Mouse (Mus musculus) right cerebral cortex, postnatal 14 days (tissue): ENCODE measurements around the gene Anp32b.

ENCODE experiments used
- DNase-seq: peaks from one replicate; pipeline ENCODE4 v3.0.0; 2022

Anp32b gene

DNA sequence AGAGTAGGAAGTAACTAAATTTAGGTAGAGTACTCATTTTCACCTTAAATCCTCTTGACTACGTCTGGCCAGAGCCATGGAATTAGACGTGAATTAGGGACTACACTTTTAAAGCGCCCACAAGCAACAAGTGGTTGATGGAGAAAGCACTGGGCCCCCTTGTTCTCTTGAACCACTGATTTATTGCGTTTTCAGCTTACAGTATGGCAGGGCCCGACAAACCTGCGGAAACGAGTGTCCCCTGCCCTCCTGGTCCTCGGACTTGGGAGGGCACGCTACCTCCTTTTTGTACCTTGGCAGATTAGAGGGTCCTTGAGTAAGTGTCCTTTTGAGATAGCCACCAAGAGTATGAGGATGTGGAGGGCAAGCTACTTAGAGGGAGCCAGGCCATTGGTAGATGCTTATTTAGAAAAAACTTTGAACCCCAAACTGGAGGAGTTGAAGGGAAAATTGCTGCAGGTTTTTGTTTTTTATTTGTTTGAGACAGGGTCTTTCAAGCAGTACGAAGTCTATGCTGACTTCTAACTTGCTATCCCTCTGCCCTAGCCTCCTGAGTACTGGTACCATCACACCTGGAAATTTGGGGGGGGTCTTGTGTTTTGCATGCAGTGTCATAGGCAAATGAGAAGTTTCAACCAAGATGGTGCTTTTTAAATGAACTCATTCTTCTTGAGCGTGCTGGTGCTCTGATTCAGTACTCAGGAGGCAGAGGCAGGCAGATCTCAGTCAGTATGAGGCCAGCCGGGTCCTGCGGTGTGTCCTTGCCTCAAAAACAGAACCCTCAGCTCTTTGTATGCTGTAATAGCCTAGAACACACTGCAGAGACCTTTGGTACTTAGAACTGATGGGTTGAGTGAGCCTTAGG is 2.4 kb downstream of the Anp32b start:
- DNase-seq: no peak

DNA sequence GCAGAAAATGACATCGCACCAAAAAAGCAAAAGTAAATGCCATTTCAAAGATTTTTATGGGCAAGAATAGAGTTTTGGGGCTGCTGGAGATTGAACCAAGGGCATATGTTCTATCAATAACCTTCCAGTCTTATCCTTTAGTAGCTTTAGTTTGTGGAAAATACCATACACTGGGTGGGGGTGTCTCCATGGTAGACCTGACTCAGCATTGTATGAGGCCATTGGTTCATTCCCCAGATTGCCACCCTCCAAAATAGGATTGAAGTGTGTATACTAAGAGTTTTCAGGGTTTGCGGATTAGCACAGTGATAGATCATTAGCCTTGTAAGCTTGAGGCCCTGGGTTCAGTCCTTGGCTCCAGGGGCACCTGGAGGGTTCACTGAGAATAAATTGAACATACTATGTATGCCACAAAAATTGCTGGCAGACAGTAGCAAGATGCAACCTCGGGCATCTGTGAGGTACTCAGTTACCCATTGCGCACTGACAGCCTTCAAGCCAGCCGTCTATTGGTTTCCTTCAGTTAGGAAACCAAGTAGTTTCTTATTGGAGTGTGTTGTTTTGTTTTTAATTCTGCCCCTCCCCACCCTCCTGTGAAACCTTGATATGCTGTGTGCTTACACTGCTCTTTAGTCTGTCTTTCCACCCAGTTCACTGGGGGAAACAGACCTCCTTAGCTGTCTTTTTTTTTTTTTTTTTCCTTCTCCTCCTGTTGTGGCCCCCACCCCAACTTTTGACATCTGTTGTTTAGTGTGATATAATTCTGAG is 3.6 kb downstream of the Anp32b start:
- no peak for DNase-seq

DNA sequence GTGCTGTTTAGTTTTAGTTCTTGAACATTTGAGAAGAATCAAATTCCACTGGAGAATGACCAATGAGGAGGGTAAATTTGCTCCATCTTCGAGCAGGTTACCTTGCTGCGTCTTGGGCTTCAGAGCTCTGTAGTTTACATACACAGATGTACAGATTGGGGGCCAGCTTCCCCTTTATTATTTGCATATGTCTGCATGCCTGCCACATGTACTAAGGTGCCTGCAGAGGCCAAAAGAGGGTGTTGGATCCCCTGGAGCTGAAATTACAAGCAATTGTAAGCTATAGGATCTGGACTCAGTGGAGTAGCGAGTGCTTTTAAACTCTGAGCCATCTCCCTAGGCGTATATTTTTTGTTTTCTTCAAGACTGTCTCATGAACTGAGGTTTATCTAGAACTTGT is 6.1 kb downstream of the Anp32b start:
- DNase-seq: no peak

DNA sequence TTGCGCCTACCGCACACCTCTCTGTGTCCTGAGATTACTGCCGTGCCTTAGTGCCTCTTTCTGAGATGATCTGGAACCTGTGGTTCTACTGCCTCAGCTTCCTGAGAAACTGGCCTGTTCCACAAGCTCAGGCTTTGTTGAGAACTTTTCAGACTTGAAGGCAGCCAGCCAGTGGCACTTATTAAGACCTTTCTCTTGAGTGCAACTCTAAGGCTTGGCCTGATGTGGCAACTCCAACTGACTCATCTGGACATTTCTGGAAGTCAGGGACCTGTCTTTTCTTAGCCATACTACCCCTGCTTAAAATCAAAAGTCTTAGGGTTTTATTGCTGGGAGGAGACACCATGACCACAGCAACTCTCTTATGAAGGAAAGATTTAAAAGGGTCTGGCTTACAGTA is 6.5 kb downstream of the Anp32b start:
- DNase-seq: no peak

DNA sequence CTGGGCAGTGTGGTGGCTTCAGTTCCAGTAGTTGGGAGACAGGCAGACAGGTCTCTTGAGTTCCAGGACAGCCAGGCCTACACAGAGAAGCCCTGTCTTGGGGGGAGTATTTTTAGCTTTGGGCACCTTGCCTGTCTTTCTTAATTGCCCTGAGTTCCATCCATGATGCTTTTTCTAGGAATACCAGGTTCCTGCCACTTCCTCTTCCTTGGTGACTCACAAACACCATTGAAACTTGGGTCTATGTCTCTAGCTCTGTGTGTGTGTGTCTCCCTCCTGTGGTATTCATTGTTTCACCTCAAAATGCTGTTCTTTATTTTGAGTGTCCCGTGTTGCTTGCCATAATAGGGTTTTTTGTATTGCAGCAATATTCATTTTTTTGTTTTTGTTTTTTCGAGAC is 7.7 kb downstream of the Anp32b start:
- DNase-seq: no peak

DNA sequence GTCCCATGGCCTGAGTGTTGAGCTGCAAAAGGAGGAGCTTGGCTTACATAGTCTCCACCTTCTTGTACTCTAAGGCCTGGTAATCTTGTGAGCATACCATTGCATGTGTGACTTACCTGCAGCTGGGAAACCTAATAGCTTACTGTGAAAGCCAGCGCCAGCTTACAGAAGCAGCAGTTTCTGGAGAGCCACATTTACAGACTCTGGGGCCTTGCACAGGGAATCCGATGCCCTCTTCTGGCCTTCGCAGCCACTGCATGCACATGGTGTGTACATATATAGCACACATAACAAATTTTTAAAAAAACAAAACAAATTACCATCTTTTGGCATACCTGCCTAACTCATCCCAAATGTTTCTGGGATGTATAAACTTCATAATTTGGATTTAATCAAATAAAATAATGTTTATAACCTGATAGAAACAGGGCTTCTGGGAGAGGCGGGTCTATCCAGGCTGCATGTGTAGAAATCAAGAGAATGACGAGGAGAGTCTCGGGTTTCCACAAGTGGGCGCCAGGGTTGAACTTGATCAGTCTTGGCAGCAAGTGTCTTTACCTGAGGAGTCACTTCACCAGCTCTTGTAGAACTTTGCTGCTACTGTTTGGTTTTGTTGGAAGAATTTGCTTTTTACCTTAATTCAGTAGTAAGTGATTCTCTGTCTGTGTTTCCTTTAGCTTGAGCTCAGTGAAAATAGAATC is 12.6 kb downstream of the Anp32b start:
- DNase-seq: peak; percentile 55

DNA sequence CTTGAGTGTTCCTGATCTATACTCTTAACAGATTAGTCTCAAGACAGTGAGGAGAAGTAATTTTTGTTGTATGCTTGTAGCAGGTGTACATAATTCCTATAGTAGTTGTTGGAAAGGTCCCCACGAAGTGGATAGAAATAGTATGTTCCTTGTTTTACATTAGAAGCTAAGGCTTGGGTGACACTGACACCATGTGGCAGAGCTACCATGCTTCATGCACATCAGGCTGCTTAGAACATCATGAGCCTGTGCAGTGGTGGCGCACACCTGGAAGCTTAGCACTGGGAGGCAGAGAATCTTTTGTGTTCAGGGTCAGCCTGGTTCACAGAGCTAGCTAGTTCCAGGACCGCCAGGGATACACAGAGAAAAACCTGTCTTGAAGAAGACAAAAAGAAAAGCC is 15.0 kb downstream of the Anp32b start:
- no peak for DNase-seq

DNA sequence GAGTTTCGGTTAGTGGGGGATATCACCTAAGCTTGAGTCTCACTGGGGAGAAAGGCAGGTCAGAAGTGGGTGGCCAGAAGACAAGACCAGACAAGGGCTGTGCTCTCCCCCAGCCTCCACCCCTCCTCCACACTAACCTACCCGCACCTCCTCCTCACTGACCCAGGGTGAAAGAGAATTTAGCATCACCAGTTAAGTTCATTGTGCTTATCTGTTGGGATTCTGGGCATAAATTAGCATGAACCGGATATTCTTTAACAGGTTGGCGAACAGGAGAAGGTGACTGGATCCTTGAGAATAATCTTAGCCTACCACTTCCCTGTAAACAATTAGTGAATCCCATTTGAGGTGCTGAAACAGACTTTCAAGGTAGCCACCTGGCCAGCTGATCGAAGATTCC is 24.4 kb downstream of the Anp32b start:
- no peak for DNase-seq

DNA sequence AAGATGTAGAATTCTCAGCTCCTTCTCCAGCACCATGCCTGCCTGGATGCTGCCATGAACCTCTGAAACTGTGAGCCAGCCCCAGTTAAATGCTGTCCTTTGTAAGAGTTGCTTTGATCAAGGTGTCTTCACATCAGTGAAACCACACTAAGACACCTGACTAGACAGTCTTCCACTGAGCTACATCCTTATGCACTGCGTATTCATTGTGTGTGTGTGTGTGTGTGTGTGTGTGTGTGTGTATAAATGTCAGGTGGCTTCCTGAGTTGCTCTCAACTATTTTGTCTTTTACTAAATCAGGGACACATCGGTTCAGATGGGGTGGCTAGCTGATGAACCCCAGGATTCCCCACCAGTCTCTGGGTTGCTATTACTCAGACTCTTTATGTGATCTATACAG is 28.4 kb downstream of the Anp32b start:
- no peak for DNase-seq

DNA sequence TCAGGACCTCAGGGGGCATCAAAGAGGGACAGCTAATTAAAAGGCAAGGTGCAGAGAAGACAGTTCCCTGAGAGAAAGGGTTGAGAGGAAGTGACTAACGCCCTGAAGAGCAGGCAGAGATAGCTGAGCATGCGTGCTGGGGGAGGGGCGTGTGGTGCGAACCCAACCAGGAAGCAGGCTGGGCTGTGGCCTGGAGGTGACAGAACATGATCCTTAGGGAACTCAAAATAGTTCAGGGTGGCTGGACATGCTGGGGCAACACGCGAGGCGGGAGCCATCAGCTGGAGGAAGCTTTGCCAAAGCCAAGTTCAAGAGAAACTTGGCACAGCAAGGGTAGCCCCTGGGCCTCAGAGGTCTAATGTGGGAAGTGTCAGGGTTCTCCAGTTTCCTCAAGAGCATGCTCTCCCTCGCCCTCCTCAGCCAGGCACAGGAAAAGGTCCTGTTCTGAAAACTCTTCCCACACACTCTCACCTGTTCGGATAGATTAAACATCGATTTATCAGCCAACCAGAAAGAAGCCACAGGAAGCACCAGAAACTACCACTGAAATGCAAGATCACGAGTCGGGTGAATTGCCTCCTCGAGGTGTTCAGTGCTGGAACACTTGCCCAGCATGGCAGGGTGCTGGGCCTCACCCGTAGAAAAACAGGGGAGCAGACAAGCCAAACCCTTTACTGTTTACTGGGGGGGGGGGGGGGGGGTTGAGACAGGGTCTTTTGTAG is 35.2 kb downstream of the Anp32b start:
- DNase-seq: peak; percentile 57

DNA sequence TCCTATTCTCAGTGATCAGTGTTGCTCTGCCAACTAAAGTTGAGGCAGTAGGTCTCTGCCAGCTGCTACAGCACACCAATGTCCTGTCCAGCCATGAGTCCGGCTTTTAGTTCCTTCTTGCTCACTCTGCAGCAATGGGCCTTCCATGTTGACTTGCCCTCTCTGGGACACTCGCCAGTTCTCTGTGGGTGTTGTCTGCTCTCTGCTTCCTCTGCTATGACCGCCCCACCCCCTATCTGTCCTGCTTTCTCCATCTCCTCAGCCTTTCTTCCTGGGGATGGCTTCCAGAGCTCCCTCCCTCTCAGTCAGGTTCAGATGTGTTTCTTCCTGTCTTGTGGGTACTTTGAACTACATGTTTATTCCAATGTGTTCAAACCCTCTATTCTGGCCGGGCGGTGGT is 36.6 kb downstream of the Anp32b start:
- peak; percentile 43 for DNase-seq

DNA sequence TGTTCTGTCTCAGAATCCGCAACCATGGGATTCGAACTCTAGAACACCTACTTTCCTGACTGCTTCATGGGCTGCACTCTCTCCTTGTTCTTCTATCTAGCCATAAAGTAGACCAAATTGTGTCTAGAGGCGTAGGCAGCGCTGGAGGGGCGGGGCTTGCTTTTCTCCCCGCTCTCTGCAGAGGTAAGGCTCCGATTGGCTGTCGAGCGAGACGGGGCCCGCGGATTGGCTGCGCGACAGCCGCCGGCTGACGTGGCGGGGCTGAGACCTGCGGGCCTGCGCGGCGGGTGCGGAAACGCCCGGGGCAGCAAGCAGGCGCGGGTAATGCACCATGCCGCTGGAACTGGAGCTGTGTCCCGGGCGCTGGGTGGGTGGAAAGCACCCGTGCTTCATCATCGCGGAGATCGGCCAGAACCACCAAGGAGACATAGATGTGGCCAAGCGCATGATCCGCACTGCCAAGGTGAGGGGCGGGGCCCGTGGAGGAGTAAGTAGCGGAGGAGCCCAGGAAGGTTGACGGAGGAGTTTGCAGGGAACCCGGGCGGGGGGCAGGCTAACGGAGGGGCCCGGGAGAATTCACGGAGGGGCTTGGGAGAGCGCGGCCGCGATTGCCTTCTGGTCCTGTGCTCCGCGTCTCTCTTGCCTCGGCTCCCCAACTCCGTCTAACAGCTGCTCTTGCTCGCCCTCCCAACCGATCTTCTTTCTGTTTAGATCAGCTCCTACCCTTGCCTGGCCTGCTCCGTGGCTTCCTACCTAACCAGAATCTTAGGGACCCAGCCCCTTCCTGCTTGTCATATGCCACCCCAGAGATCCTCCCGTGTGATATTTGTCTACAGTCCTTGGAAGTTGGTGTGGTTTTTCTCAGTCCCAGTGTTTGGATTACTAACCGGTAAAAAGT is 38.6 kb downstream of the Anp32b start, which contains the start of gene Nans:
TSS of gene Nans (plus strand) at position 221 of the 898 bp plus-strand sequence.
- peak; percentile 93 for DNase-seq

DNA sequence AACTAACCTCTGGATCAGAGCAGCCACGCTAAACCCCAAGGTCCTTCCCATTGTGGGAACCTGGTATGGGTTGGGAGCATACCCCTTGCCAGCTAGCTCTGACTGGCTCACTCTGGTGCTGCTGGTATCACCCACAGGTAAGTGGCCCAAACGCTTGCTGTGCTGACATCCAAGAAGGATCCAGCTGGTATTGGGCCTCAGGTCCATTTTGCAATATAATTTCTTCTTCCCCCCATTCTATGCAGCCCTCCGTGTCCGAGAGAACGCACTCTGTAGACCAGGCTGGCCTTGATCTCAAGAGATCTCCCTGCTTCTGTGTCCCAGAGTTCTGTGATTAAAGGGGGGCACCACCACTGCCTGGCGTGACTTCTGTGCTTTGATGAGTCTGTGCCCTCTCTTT is 42.4 kb downstream of the Anp32b start:
- no peak for DNase-seq

DNA sequence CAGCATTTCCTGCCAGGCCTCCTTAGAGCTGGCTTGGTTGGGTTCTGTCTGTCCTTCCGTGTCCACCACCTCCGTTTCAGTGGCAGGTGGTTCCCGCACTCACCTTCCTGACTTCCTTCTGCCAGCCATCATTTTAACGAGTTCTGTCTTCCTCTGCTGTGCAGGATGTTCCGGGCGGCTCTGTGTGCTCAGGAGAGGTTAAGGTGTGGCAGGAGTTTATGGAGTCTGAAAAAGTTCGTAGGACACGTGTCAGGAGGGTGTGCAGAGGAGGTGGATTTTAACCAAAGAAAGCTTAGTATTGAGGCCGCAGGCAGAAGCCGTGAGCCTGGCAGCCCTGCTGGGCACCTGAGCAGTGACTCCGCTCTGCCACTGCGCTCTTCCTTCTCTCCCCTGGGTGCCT is 44.8 kb downstream of the Anp32b start:
- no peak for DNase-seq

DNA sequence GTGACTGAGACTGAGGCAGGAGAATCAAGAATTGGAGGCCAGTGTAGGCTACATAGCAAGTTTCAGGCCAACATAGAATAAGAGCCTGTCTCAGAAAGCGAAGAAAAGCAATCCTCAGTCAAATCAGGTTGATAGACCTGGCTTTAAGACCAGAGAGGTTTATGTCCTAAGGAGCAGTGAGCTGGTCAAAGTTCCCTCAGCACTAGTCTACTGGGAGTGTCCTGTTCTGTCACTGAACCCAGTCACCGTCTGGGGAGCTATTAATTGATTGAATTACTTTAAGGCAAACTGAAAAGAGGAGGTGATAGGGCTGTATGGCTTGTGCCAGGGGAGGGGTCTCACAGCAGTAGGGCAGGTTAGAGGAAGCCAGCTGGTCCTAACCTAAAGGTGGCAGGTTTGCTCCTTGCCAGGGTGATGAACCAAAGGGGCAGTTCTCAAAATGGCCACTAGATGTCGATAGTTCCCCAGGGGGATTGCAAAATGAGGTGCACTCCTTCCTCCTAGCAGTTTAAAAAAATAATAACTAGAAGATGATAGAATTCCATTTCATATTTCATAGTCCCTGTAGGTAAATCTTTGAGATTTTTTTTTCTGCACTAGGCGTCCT is 46.7 kb downstream of the Anp32b start:
- peak; percentile 65 for DNase-seq

DNA sequence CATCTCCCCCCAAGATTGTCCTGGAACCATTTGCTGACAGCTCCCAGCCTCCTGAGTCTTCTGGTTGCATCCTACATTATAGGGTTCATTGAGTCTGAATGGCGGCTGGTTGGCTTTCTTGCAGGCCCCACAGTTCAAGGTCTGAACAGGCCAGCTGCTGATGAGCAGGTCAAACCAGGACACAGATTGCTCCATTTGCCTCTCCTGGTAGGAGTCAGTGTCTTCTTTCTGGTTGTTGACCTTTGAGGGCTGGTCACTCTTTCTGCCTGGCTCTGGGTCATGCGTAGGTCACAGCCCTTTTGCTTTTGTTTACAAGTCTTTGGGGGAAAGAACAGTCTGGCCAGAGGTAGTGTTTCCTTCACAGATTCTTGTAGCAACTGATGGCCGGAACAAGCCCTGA is 47.8 kb downstream of the Anp32b start:
- no peak for DNase-seq

DNA sequence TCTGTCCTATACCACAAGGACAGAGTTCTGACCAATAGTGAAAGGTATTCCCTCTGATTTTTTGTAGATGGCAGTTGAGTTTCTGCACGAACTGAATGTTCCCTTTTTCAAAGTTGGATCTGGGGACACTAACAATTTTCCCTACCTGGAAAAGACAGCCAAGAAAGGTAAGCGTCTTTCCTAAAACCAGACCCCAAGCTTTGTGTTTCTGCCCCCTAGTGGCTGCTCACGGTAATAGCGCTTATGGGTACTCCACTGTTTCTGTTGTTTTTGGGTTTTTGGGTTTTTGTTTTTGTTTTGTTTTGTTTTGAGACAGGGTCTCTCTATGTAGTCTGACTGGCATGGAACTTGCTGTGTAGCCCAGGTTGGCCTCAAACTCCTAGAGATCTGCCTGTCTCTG is 48.3 kb downstream of the Anp32b start:
- DNase-seq: peak; percentile 49

DNA sequence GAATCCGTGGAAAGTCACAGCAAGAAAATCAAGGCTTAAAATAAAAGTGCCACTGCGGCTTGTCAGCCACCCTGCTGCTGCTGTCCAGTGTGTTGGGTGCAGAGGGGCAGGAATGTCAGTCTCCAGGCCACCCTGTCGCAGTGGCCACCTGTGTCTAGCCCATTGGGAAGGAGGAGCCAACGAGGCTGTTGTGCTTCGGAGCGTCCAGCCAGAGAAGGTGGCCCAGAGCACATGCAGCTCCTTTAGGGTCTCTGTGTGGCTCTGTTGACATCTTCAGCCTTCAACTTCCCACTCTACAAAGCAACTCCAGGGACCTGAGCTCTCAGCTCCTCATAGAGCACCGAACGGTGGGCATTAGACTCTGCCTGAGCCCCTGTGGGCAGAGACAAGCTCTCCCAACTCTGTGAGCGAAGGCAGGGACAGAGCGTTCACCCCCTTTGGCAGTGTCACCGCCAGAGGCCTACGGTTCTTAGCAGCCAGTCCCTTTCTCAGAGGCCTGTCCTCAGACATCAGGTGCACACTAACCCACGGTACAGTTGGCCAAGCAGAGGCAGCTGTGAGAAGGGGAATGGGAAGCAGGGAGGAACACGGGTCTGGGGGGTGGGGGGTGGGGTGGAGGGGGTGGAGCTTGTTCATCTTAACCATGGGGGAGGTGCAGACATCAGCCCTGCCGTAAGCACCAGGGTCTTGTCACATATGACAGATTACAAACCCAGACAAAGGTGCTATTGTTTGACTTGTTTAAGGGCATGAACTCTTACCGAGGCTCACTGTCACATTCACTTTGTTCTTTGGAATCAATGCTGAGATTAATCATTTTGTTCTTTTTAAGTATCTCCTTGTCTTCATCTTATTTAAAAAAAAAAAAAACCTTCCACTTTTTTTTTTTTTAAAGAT is 52.2 kb downstream of the Anp32b start:
- DNase-seq: no peak

DNA sequence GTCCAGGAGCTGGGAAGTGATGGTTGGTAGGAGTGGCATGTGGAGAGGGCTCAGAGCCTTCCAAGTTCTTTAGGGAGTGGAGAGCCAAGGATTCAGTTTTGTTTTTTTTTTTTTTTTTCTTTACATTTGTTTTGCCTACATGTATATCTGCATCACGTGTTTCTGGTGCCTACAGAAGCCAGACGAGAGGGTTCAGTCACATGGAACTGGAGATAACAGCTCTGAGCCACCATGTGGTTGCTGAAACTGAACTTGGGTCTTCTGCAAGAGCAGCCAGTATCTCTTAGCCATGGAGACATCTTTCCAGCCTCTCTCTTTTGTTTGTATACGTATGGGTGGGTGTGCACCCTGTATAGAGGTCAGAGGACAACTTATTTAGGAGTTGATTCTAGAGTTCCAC is 53.2 kb downstream of the Anp32b start:
- DNase-seq: no peak

DNA sequence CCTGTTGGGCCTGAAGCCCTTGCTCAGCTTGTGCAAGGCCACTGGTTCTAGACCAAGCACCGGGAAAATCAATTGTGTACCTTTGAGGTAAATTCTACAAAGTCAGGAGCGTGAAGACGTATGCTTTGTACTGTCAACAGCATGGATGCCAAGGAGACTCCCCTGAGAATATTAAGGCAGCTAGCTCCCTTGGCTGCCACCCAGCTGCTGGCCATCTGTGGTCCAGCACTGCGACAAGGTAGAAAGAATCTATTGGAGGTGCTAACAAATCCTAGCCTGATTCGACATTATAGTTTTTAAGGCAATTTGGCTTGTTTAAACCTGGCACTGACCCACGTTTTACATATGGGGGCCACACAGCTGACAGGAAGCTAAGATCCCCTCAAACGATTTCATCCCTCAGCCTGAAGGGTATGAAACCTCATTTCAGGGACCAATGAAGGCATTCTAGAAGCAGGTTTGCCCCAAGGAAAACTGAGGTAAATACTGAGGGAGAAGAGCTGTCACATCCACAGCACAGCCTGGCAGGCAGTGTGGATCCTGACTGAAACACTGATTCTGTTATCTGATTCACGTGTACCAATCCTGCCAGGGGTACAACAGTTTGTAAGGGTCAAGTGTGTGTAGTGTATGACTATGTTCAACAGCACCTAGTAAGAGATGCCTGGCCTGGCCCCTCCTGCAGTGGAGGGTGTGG is 54.8 kb downstream of the Anp32b start:
- DNase-seq: no peak
